Mouse (Mus musculus) right cerebral cortex, adult 2 months (tissue): ENCODE measurements around the gene Tchhl1.

Source experiments
- DNase-seq, 2 experiments: peaks; one replicate each; pipeline ENCODE4 v3.0.0; 2021 to 2022; ENCODE audit warnings: low spot score in 2 of 2

Gene Tchhl1

GRCm38 (mm10) chr3:93504536-93505189 lies 36.1 kb downstream of the Tchhl1 start:
- DNase-seq: no peak

- DNase-seq: no peak
These were observed 37.7 kb downstream of the Tchhl1 start for GRCm38 (mm10) chr3:93505960-93506863.

GRCm38 (mm10) chr3:93506881-93507325 lies 38.3 kb downstream of the Tchhl1 start:
- no peak for DNase-seq

GRCm38 (mm10) chr3:93509301-93509700 lies 40.7 kb downstream of the Tchhl1 start:
- DNase-seq: no peak

GRCm38 (mm10) chr3:93511036-93511435 lies 42.5 kb downstream of the Tchhl1 start:
- DNase-seq: no peak

- no peak for DNase-seq
These were observed 43.2 kb downstream of the Tchhl1 start for GRCm38 (mm10) chr3:93511801-93512200.

GRCm38 (mm10) chr3:93512386-93513101 lies 44.0 kb downstream of the Tchhl1 start:
- DNase-seq: no peak

GRCm38 (mm10) chr3:93514628-93515027 lies 46.1 kb downstream of the Tchhl1 start:
- no peak for DNase-seq

GRCm38 (mm10) chr3:93517343-93517742 lies 48.8 kb downstream of the Tchhl1 start:
- no peak for DNase-seq

- DNase-seq: no peak
These were observed 51.3 kb downstream of the Tchhl1 start for GRCm38 (mm10) chr3:93519856-93520329.

- DNase-seq: peak; percentile 4 to 14
These were observed 52.0 kb downstream of the Tchhl1 start, which contains the start of gene S100a11 for GRCm38 (mm10) chr3:93520330-93521193. Gene S100a11, plus strand, starts transcription at chr3:93520488.
